In the genomic region with DNA sequence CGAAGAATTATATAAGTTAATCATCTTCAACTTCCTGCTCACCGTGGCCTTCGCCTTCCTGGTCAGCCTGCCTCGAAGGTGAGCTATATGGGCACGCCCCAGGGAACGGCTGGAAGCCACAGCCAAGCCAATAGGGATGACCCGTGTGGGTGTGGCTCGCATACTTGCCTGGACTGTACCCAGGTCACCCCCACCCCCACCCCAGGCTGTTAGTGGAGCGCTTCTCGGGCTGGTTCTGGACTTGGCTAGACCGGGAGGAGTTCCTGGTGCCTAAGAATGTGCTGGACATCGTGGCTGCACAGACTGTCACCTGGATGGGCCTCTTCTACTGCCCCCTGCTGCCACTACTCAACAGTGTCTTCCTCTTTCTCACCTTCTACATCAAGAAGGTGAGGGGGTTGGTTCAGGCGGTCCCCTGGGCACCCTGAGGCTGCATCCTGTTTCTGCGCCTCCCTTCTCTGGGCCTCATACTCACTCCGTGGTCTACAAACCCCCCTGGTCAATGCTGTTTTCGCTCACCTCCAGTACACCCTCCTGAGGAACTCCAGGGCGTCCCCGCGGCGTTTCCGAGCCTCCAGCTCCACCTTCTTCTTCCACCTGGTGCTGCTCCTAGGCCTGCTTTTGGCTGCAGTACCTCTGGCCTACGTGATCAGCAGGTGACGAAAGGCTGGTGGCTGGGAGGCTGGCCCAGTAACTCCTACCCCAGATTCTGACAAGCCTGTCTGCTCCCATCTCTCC, we compare ENCODE assay signal across 8 mouse cellular contexts. TPM values are rescaled to one million over a fixed set of nuclear protein-coding genes. Genes with fewer than 3 reads are reported as not detected.
DNase-seq lines count a peak whose midpoint lies in the region; ATAC-seq and TF ChIP-seq lines count a peak whose summit lies in the region.
"Had no signal": no experiment of that assay in that cellular context is flagged by ENCODE, and none has a peak within 500 bp of the region (broad histone marks: within the 10 kb centered on the region; RNA-seq: fewer than 3 reads in every experiment).

No protein-coding gene starts in this region.

- peak; percentile 55 to 70 for DNase-seq in urinary bladder, adult 18-20 months (ENCODE audit: low spot score in 2 of 2)
- DNase-seq in urinary bladder, postnatal 10 days (ENCODE audit: low spot score) = no peak
- no peak for DNase-seq in heart, postnatal 0 days (ENCODE audit: low spot score)
- DNase-seq in cerebellum, postnatal 25 days = no peak
- no peak for DNase-seq in MN1 (ENCODE audit: low spot score)

- TF ChIP-seq EP300 in heart, postnatal 0 days (IDR thresholded peaks at IDR 0.05; ENCODE audit: low read depth) = no peak

- peaks cover 9% of the 10 kb centered on the region; the same call in 1 of the 2 replicates for H3K4me1 ChIP-seq in heart, postnatal 0 days (ENCODE audit: control insufficient read depth, insufficient read depth)
- peaks cover 25% of the 10 kb centered on the region for H3K4me1 ChIP-seq in limb, embryonic 13.5 days
- peaks cover 3% of the 10 kb centered on the region; the same call in 1 of the 2 replicates for H3K4me1 ChIP-seq in neural tube, embryonic 15.5 days

- H3K9me3 ChIP-seq in heart, postnatal 0 days (replicated peaks; ENCODE audit: control insufficient read depth, low read length) = no peaks in the 10 kb centered on the region
- no peaks in the 10 kb centered on the region; the same call in 1 of the 2 replicates for H3K9me3 ChIP-seq in limb, embryonic 13.5 days
- H3K9me3 ChIP-seq in neural tube, embryonic 15.5 days (replicated peaks) = no peaks in the 10 kb centered on the region

- 42% methylated on average over 23 of the region's 23 CpGs for WGBS in heart, postnatal 0 days
- 32% methylated on average over 23 of the region's 23 CpGs for WGBS in limb, embryonic 13.5 days
- 36% methylated on average over 23 of the region's 23 CpGs for WGBS in neural tube, embryonic 15.5 days

- no peak overlapping the region for H3K4me3 ChIP-seq in heart, postnatal 0 days (ENCODE audit: low read depth, low read length)
- peak overlapping the region; percentile 8; the same call in 1 of the 2 replicates for H3K4me3 ChIP-seq in limb, embryonic 13.5 days
- H3K4me3 ChIP-seq in neural tube, embryonic 15.5 days (replicated peaks) = no peak overlapping the region

- H3K27me3 ChIP-seq in heart, postnatal 0 days (ENCODE audit: control insufficient read depth, insufficient read depth, low read length) = 0 out of 2 replicates have a peak, but pooled peaks cover 5% of the 10 kb centered on the region
- no peaks in the 10 kb centered on the region; the same call in none of the 2 replicates for H3K27me3 ChIP-seq in limb, embryonic 13.5 days
- H3K27me3 ChIP-seq in neural tube, embryonic 15.5 days (replicated peaks) = peaks cover 25% of the 10 kb centered on the region

- no peaks in the 10 kb centered on the region for H3K36me3 ChIP-seq in heart, postnatal 0 days (replicated peaks; ENCODE audit: control insufficient read depth, insufficient read depth, low read length)
- no peaks in the 10 kb centered on the region for H3K36me3 ChIP-seq in limb, embryonic 13.5 days
- H3K36me3 ChIP-seq in neural tube, embryonic 15.5 days = no peaks in the 10 kb centered on the region

- H3K9ac ChIP-seq in heart, postnatal 0 days (replicated peaks; ENCODE audit: low read depth, low read length) = no peak overlapping the region
- H3K9ac ChIP-seq in limb, embryonic 13.5 days = no peak overlapping the region
- H3K9ac ChIP-seq in neural tube, embryonic 15.5 days (replicated peaks) = no peak overlapping the region

- H3K27ac ChIP-seq in heart, postnatal 0 days (ENCODE audit: low read depth) = no peak overlapping the region
- H3K27ac ChIP-seq in limb, embryonic 13.5 days = no peak overlapping the region
- no peak overlapping the region for H3K27ac ChIP-seq in neural tube, embryonic 15.5 days (replicated peaks)

- ATAC-seq in heart, postnatal 0 days (ENCODE audit: insufficient read depth, low read depth) = peak; percentile 36; the same call in 1 of the 2 replicates
- peak; percentile 30; the same call in 1 of the 2 replicates for ATAC-seq in limb, embryonic 13.5 days (ENCODE audit: low FRiP score, low read depth)
- no peak for ATAC-seq in neural tube, embryonic 15.5 days (ENCODE audit: low FRiP score)

- TF ChIP-seq CTCF in heart, postnatal 0 days (IDR thresholded peaks at IDR 0.05; ENCODE audit: low read depth) = peak; percentile 10; the same call in 1 of the 2 replicates

- peak overlapping the region; percentile 39 for H3K4me2 ChIP-seq in heart, postnatal 0 days (ENCODE audit: low read depth, low read length)
- H3K4me2 ChIP-seq in limb, embryonic 13.5 days (replicated peaks) = peak overlapping the region; percentile 49
- peak overlapping the region; percentile 38 for H3K4me2 ChIP-seq in neural tube, embryonic 15.5 days

RNA-seq across cellular contexts. Expression of a gene that starts 6.6 kb away (rescaled TPM):
- not detected in 2 replicates for total RNA-seq in heart, postnatal 0 days (2014; rRNA removed; ENCODE audit: low replicate concordance)
- polyA plus RNA-seq in heart, postnatal 0 days (2015; fragmentation: Nextera tagmentation; extraction: Ambion mirVana) = not detected in 2 replicates
- 0.41 and 0.60 TPM in 2 replicates for polyA plus RNA-seq in limb, embryonic 13.5 days (2015; fragmentation: Nextera tagmentation; extraction: Ambion mirVana)
- 0.23 TPM in 1 of 2 replicates, not detected in the other for polyA plus RNA-seq in neural tube, embryonic 15.5 days (2015; fragmentation: Nextera tagmentation; extraction: Ambion mirVana)
- polyA plus RNA-seq: gonadal fat pad, adult 2 months had no signal

RNA-seq across cellular contexts. Expression of a gene that starts 8.9 kb away (rescaled TPM):
- total RNA-seq in heart, postnatal 0 days (2014; rRNA removed; ENCODE audit: low replicate concordance) = 23.4 and 31.8 TPM in 2 replicates
- polyA plus RNA-seq in heart, postnatal 0 days (2015; fragmentation: Nextera tagmentation; extraction: Ambion mirVana) = 16.3 and 20.4 TPM in 2 replicates
- 19.0 and 23.9 TPM in 2 replicates for polyA plus RNA-seq in limb, embryonic 13.5 days (2015; fragmentation: Nextera tagmentation; extraction: Ambion mirVana)
- 7.5 and 12.0 TPM in 2 replicates for polyA plus RNA-seq in neural tube, embryonic 15.5 days (2015; fragmentation: Nextera tagmentation; extraction: Ambion mirVana)

RNA-seq across cellular contexts. Expression of a gene that starts 9.0 kb away (rescaled TPM):
- total RNA-seq in heart, postnatal 0 days (2014; rRNA removed; ENCODE audit: low replicate concordance) = 2.6 and 8.7 TPM in 2 replicates
- polyA plus RNA-seq in heart, postnatal 0 days (2015; fragmentation: Nextera tagmentation; extraction: Ambion mirVana) = 1.4 and 2.3 TPM in 2 replicates
- 0.81 and 1.4 TPM in 2 replicates for polyA plus RNA-seq in limb, embryonic 13.5 days (2015; fragmentation: Nextera tagmentation; extraction: Ambion mirVana)
- polyA plus RNA-seq in neural tube, embryonic 15.5 days (2015; fragmentation: Nextera tagmentation; extraction: Ambion mirVana) = 0.99 and 4.6 TPM in 2 replicates

RNA-seq across cellular contexts. Expression of a gene that starts 18.6 kb away (rescaled TPM):
- 2.6 TPM in 1 of 2 replicates, not detected in the other for total RNA-seq in heart, postnatal 0 days (2014; rRNA removed; ENCODE audit: low replicate concordance)
- 0.52 and 0.68 TPM in 2 replicates for polyA plus RNA-seq in heart, postnatal 0 days (2015; fragmentation: Nextera tagmentation; extraction: Ambion mirVana)
- 0.60 and 0.72 TPM in 2 replicates for polyA plus RNA-seq in limb, embryonic 13.5 days (2015; fragmentation: Nextera tagmentation; extraction: Ambion mirVana)
- 0.95 and 1.7 TPM in 2 replicates for polyA plus RNA-seq in neural tube, embryonic 15.5 days (2015; fragmentation: Nextera tagmentation; extraction: Ambion mirVana)

RNA-seq across cellular contexts. Expression of a gene that starts 18.6 kb away (rescaled TPM):
- total RNA-seq in heart, postnatal 0 days (2014; rRNA removed; ENCODE audit: low replicate concordance) = 151 TPM in 2 replicates
- polyA plus RNA-seq in heart, postnatal 0 days (2015; fragmentation: Nextera tagmentation; extraction: Ambion mirVana) = 95.2 and 105 TPM in 2 replicates
- polyA plus RNA-seq in limb, embryonic 13.5 days (2015; fragmentation: Nextera tagmentation; extraction: Ambion mirVana) = 38.4 and 39.5 TPM in 2 replicates
- 13.7 and 52.4 TPM in 2 replicates for polyA plus RNA-seq in neural tube, embryonic 15.5 days (2015; fragmentation: Nextera tagmentation; extraction: Ambion mirVana)

Comparison
In these comparisons a context has a peak if more than half of its experiments do, and no peak if none do; other contexts are left out.
1. DNase-seq: peak in urinary bladder, adult 18-20 months (2 of 2); none in urinary bladder, postnatal 10 days (single experiment), heart, postnatal 0 days (single experiment), cerebellum, postnatal 25 days (0 of 2) and MN1 (single experiment).
2. Peak in every context shown above with its lines, with median percentiles within 50 percentile points of each other: H3K4me2 ChIP-seq.